Mouse (Mus musculus) cortical plate, adult 2 months (tissue): ENCODE measurements around the gene Dnajb8.

Experiments
- CTCF ChIP-seq: fragments of 200-500 bp; IDR thresholded peaks from 2 replicates; pipeline ENCODE4 v1.5.1; 2011; ENCODE audit warnings: mild to moderate bottlenecking, control low read depth, low read length; ENCODE audit not compliant: insufficient read depth; ENCODE audit errors: extremely low read depth
- POLR2A ChIP-seq: fragments of 200-500 bp; IDR thresholded peaks from 2 replicates; pipeline ENCODE4 v1.6.1; 2011; ENCODE audit warnings: mild to moderate bottlenecking, low read length, control low read depth; ENCODE audit not compliant: insufficient read depth; ENCODE audit errors: extremely low read depth

GRCm38 (mm10) chr6:88265355-88265754 is 43.3 kb downstream of the Dnajb8 start:
- TF ChIP-seq POLR2A (no peak), CTCF (no peak)
